Mouse (Mus musculus) testis, adult 2 months (tissue): ENCODE data around the gene 4933415A04Rik. TPM values are rescaled to one million over a fixed set of nuclear protein-coding genes. Genes with fewer than 3 reads are reported as not detected.
A peak's percentile ranks its signal among the peaks of the same experiment; 100 is the strongest.

Experiments
- H3K27ac ChIP-seq: fragments of 200-500 bp; 2 replicates; pipeline ENCODE4 v1.5.1; 2012; ENCODE audit warnings: low read depth, low read length; ENCODE audit not compliant: control insufficient read depth, insufficient read depth
- H3K27me3 ChIP-seq: fragments of 200-500 bp; 2 replicates; pipeline ENCODE4 v1.6.1; 2012; ENCODE audit warnings: mild to moderate bottlenecking, low read length, moderate library complexity; ENCODE audit not compliant: control insufficient read depth, insufficient read depth
- H3K36me3 ChIP-seq: fragments of 200-500 bp; 2 replicates; pipeline ENCODE4 v1.6.1; 2012; ENCODE audit warnings: mild to moderate bottlenecking, low read length; ENCODE audit not compliant: control insufficient read depth, insufficient read depth
- H3K4me1 ChIP-seq: fragments of 200-500 bp; 2 replicates; pipeline ENCODE4 v1.6.1; 2012; ENCODE audit warnings: low read length; ENCODE audit not compliant: control insufficient read depth, insufficient read depth
- H3K4me3 ChIP-seq: fragments of 200-500 bp; 2 replicates; pipeline ENCODE4 v1.5.1; 2012; ENCODE audit warnings: low read depth, mild to moderate bottlenecking, low read length, moderate library complexity, mixed read lengths; ENCODE audit not compliant: control insufficient read depth
- CTCF ChIP-seq: fragments of 200-500 bp; IDR thresholded peaks from 2 replicates; pipeline ENCODE4 v1.5.1; 2012; ENCODE audit warnings: low read depth, mild to moderate bottlenecking, inconsistent platforms, low read length, moderate library complexity; ENCODE audit not compliant: control insufficient read depth, insufficient read depth, insufficient replicate concordance
- POLR2A ChIP-seq: fragments of 200-500 bp; IDR thresholded peaks from 2 replicates; pipeline ENCODE4 v1.6.1; 2012; ENCODE audit warnings: low read depth, mild to moderate bottlenecking, inconsistent platforms, low read length, moderate library complexity; ENCODE audit not compliant: control insufficient read depth
- polyA plus RNA-seq: library from polyadenylated mRNA; depleted of rRNA; stranded (reverse); fragments of >200 nt; gene quantifications from 2 replicates; pipeline ENCODE4 v1.2.3, GENCODE M21; 2012

The 4933415A04Rik gene
- polyA plus RNA-seq, 1 experiment = 0.28 TPM

DNA sequence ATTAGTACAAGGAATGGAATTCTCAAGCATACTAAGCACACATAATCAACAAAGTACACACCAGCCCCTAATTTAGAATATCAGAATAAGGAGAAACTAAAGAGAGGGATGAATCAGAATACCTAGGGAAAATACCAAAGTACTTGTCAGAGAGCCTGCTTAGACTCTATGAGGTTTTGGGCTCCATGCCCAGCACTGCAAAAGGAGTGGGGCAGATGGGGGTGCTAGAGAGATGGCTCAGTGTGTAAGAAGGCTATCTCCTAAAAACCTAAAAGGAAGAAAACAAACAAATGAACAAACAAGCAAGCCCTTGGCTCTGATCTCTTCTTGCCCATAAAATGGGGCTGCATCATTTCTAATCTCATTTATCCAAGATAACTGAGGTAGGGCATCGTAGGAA lies 37.5 kb downstream of the 4933415A04Rik start:
- Histone ChIP-seq H3K27me3 (no peaks in the 10 kb centered on the region), H3K4me3 (no peak overlapping the region), H3K27ac (no peak overlapping the region), H3K4me1 (peaks cover 14% of the 10 kb centered on the region), H3K36me3 (no peaks in the 10 kb centered on the region)
- no peak for TF ChIP-seq CTCF
- TF ChIP-seq POLR2A = no peak

DNA sequence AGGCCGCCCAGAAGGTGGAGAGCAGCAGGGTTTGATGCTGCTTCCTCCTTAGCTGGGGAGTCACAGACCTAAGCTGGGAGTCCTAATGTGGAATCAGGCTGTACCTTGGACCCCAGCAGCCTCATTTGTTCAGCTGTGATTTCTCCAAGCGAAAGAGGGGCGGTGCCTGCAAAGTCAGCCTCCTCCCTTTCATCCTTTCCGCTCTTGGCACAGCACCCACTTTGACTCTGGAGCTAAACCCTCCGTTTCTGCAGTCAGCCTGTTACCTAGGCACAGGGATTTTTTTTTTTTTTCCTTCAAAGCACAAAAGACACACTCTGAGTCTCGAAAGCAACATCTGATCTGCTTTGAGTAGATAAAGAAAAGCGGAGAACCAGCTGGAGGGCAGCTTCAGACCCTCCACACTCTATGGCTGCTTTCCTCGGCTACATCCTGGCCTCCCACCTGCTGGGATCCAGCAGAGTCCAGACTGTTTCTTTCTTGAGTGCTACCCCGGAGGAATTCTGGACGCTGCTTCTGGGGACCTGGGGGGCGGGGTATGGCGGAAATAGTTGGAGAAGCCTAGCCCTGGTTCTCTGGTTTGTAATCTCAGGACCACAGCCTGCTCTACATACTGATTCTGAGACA lies 39.6 kb downstream of the 4933415A04Rik start:
- H3K27me3 ChIP-seq = no peaks in the 10 kb centered on the region
- peaks cover 14% of the 10 kb centered on the region for H3K4me1 ChIP-seq
- peak overlapping the region; percentile 34 for H3K4me3 ChIP-seq
- peak overlapping the region; percentile 83 for H3K27ac ChIP-seq
- TF ChIP-seq CTCF = no peak
- peak; percentile 52; the same call in 1 of the 2 replicates for TF ChIP-seq POLR2A
- H3K36me3 ChIP-seq = no peaks in the 10 kb centered on the region

DNA sequence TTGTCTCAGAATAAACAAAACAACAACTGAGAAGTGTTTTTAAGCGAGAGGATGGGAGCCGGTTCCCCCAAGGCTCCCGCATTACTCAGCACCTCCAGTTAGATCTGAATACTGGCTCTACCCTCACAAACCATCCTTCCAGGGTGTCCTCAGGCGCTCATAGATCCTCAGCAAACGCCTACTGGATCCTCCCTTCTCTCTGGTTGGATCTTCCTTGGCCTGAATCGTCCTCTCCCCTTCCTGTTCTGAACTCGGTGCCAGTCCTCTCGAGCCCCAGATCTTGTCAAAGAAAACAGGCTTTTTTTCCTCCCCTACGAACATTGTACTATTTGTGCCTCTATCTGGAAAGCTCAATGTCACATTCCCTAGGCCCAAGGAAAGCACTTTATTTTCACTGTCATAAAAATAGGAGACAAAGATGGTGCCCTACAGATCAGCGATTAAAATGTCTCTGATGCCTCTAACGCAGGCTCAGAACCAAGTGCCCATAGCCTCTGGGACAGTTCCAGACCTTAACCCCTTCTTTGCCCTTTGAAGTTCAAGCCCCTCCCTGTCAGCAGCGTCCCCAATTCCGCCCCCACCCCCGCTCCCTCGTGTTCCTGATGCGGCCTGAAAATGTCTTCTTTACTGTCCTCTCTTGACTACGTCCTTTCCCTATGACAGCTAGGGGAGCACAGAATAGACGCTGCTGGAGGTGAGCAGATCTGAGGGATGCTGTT lies 40.2 kb downstream of the 4933415A04Rik start:
- TF ChIP-seq CTCF = no peak
- peak; percentile 38; the same call in 1 of the 2 replicates for TF ChIP-seq POLR2A
- Histone ChIP-seq H3K4me1 (peaks cover 14% of the 10 kb centered on the region), H3K4me3 (no peak overlapping the region), H3K36me3 (no peaks in the 10 kb centered on the region), H3K27me3 (no peaks in the 10 kb centered on the region), H3K27ac (peak overlapping the region; percentile 83)

DNA sequence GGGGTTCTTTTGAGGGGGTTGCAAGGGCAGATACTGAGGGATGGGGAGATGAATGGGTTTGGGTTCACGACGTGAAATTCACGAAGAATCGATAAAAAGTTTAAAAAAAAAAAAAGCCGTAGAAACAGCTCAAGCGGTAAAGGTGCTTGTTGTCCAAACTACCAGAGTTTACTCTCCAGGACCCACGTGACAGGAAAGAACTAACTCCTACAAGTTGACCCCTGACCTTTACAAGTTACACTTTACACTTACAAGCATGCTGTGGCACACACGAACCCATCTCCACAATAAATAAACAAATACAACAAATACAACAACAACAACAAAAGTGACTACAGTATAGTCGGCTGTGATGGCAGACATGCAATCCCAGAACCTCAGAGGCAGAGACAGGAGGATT lies 44.8 kb downstream of the 4933415A04Rik start:
- no peaks in the 10 kb centered on the region for H3K27me3 ChIP-seq
- H3K27ac ChIP-seq = no peak overlapping the region
- TF ChIP-seq POLR2A (no peak), CTCF (no peak)
- no peaks in the 10 kb centered on the region for H3K36me3 ChIP-seq
- peaks cover 15% of the 10 kb centered on the region for H3K4me1 ChIP-seq
- no peak overlapping the region for H3K4me3 ChIP-seq

DNA sequence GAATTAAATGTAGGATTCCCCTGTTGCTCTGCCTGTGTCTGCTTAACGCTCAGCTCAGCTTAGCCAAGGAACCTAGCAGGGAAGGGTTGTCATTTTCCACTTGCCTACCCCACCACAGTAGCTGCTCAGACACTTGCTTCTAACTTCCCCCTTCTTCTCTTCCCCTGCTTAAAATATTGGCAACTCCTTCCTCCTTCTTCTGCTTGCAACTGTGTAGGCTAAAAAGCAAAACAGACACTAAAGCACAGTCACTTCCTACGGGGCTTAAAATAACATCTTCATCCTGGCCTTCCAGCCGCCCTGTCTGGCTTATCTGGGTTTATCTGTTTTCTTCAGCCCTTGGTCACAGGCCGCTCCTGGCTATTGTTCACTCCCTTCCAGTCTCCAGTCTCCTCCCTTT lies 45.7 kb downstream of the 4933415A04Rik start:
- TF ChIP-seq POLR2A = no peak
- no peak for TF ChIP-seq CTCF
- H3K27me3 ChIP-seq = no peaks in the 10 kb centered on the region
- H3K27ac ChIP-seq = peak overlapping the region; percentile 66
- H3K4me1 ChIP-seq = peaks cover 8% of the 10 kb centered on the region
- no peak overlapping the region for H3K4me3 ChIP-seq
- H3K36me3 ChIP-seq = no peaks in the 10 kb centered on the region

DNA sequence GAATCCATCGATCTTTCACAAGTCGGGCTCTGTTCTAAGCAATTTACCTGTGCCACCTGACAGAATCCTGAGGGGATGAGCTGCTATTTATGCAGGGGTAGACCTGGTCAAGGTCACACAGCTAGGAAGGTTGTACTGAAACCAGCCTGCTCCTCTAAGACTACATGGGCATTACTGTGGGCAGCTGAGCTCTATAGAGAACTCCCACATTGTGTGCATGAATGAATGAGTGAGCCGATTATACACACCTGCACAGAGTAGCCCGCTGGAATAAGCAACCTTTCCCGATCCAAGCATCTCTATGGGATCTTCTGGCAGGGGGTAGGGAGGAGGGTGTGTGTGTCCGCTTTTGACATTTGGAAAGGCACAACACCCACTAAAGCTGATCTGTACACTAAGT lies 46.3 kb downstream of the 4933415A04Rik start:
- Histone ChIP-seq H3K27ac (no peak overlapping the region; the same call in 1 of the 2 replicates), H3K4me3 (no peak overlapping the region), H3K27me3 (no peaks in the 10 kb centered on the region), H3K4me1 (peaks cover 8% of the 10 kb centered on the region), H3K36me3 (no peaks in the 10 kb centered on the region)
- TF ChIP-seq POLR2A = no peak
- no peak for TF ChIP-seq CTCF

DNA sequence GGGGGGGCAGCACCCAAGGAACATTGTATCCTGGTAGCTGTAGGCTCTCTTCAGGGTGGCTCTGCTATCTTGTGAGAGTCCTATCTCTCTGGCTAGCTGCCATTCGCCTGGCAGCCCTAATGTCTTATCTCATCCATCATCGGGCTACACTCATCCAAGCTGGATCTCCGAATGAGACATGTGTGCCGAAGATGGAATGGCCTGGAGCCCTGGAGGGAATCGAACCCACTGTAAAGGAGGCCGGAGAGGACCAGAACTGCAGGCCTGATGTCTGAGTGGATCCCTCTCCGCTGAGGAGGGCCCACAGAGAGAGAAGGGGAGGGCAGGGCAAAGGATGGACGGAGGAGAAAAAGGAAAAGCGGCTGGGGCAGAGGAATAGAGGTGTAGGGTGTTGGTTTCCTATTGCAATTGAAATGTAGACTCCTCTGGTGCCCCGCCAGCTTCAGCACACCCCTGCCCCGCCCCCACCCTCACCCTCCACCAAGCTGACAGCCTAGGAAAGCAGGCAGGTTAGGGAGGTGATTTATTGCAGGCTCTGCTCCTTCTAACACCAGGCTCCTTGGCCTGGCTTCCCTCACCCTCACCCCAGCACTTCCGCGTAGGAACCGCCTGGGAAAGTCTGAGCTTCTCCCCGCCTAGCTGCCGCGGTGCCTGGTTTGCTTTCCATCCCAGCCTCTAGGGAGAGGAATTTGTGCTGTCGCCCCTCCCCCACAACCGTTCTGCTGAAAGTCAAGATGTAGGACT lies 47.0 kb downstream of the 4933415A04Rik start:
- H3K36me3 ChIP-seq = no peaks in the 10 kb centered on the region
- H3K27me3 ChIP-seq = no peaks in the 10 kb centered on the region
- peaks cover 8% of the 10 kb centered on the region for H3K4me1 ChIP-seq
- TF ChIP-seq POLR2A = no peak
- no peak for TF ChIP-seq CTCF
- peak overlapping the region; percentile 28 for H3K4me3 ChIP-seq
- H3K27ac ChIP-seq = no peak overlapping the region
